Mouse (Mus musculus) cerebellum, adult 2 months (tissue): ENCODE measurements around the gene Hibadh.

ENCODE experiments used
- CTCF ChIP-seq: fragments of 200-500 bp; IDR thresholded peaks from 2 replicates; pipeline ENCODE4 v1.5.1; 2011; ENCODE audit warnings: low read depth, mild to moderate bottlenecking, control low read depth, low read length, moderate library complexity, borderline replicate concordance; ENCODE audit not compliant: insufficient read depth
- POLR2A ChIP-seq: fragments of 200-500 bp; IDR thresholded peaks from 2 replicates; pipeline ENCODE4 v1.6.1; 2011; ENCODE audit warnings: low read length, control low read depth, borderline replicate concordance; ENCODE audit not compliant: insufficient read depth

DNA sequence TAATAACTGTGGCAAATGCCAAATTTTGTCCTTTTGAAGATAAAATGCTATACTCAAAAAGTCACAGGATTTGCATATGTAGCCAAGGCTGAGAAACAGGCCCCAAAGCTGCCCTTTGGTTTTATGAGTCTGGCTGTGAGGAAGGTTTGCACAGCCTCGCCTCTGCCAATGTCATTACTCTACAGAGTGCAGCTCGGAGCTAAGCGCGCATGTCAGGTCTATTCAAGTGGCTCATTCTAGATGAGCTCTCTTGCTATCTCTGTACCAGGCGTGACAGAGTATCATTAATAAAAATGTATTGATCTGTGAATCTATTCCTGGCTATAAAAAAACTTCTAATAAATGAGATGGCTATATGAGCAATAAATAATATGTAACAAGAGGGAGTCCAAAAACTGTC lies 97.7 kb downstream of the Hibadh start:
- TF ChIP-seq CTCF: no peak
- TF ChIP-seq POLR2A: no peak
